Mouse (Mus musculus) spleen, postnatal 10 days (tissue): ENCODE data around the gene Acadl.

Experiments
- DNase-seq, 2 experiments: peaks; one replicate each; pipeline ENCODE4 v3.0.0; 2021 to 2022; ENCODE audit warnings: low spot score in 2 of 2

The Acadl gene

GRCm38 (mm10) chr1:66792838-66793466, 70.1 kb downstream of the Acadl start:
- no peak for DNase-seq

- no peak for DNase-seq
Observed at GRCm38 (mm10) chr1:66782296-66782695, 80.8 kb downstream of the Acadl start.

- DNase-seq = no peak
Observed at GRCm38 (mm10) chr1:66781027-66781426, 82.0 kb downstream of the Acadl start.
